Mouse (Mus musculus) T-helper 1 cell (primary cell): ENCODE results near the gene Bcor.

Experiments
- in situ Hi-C: fragments of 300-600 bp; cut with MboI, MseI; formaldehyde crosslinking; loops from one replicate; pipeline ENCODE4 v1.15.1; 2025; ENCODE audit warnings: high pct_unique_total_duplicates

Gene Bcor

DNA sequence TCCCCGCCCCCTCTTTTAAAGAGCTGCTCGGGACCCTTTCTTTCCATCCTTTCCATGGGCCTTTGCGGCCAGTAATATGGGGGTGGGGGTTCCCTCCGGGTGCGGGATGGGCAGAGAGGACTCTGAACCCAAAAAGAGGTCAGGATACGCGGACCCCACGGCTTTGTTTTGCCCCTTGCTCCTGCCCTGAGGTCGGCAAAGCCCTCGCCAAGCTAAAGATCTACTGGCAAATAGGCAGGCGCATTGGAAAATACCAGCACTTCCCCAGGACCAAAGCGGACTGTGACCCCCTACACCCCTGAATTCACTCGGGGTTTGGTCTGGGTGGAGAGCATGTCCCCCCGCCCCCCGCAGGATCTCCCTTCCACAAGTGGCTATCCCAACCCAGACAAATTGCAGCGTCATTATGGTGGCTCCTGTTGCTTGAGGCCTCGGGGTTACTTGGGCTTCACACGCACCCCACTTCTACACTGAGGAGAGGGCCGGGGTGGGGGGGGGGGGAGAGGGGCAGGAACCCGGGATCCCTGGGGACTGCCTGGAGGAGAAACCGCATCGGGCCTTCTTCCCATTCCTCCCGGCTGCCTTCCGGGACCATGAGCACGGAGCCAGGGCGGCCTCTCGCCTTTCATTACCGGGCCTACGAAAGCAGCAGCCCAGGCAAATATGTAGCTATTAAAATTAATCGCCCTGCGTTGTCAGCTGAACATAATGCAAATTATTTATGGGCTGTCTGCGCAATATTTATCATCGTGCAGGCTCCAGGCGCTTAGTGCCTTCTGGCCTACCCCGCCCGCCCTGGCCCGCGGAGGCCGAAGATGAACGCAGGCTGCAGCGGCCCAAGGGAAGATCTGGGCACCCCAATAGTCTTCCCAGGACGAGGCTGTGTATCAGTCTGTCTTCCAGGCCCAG lies 7.9 kb downstream of the Bcor start:
- in situ Hi-C loops = no loop called here

DNA sequence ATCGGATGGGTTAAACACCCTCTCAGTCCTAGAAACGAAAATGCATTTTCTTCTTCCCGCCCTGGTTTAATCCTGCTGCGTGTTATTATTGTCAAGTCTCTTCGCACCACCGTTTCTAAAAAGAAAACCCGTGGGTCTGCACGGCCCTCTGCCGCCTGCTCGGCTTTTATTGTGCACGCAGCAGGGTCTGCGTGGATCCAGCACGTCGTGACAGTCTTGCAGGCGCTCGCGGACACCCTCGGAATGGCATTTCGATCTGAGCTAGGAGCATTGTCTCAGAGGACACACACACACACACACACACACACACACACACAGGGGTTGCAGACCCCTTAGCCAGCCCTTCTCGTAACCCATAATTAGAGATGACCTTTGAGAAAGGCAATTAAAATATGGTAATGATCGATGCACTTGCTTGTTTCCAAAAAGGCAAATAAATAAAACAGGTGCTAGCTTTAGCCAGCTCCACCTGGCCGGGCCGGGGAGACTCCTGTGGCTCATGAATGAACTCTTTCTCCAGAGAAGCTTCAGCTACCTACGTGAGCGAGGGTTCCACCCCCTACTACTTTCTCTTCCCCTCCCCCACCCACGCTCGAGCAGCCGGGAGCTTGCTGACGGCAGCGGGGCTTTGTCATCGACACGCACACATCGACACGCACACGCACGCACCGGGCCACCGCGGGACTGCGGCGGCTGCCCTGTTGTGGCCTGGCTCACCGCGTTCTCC lies 8.7 kb downstream of the Bcor start:
- in situ Hi-C loops = no loop called here

DNA sequence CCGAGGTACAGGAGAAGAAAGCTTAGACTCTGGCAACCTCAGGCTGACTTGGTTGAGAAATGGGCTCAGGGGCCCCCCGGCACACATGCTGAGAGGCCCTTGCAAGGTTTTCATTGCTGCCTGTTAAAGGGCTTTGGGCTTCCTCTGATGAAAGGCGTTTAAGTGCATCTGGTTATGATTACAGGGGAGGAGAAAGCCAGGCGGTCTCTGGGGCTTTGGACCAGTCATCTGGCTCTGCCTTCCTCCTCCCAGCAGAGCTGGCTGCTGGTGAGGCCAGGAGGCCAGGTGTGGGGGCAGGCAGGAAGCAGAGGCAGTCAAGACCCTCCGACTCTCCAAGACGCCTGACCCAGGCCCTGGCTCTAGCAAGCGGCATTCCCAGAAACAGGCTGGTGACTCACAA lies 9.7 kb downstream of the Bcor start:
- in situ Hi-C loops = no loop called here

GRCm38 (mm10) chrX:12146263-12146662 lies 13.9 kb downstream of the Bcor start:
- in situ Hi-C loops = no loop called here

- in situ Hi-C loops = no loop called here
Observed at GRCm38 (mm10) chrX:12142832-12143231, 17.3 kb downstream of the Bcor start.

DNA sequence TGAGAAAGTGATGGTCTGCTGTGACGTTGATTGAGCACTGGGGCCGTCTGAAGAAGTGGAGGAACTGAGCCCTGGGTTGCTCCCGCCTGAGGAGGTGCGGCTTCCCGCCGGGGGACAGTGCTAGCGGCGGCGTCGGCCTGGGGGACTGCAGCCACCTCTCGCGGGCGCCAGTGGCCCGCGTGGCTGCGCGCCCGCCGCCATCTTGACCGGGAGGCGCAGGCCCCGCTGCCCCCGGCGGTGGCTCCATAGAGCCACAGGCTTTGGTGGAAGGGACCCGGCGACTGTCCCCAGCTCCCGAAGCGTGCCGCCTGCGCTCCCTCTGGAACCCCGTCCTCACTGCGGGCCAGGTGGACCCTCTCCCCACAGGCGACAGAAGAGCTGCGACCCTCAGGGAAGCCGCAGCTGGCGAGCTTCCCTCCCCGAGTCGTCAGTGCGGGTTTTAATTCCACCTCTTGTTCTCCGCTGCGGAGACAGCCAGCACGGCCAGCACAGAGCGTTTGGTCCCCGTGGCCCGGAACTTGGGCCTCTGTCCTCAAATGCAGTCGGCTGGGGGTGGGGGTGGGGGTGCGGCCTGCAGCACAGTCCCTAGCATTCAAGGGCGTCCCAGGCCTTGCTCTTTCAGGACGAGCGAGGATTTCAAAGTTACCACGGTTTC lies 19.9 kb downstream of the Bcor start:
- in situ Hi-C loops = no loop called here

- in situ Hi-C loops = loop anchor here (10.0 kb wide), 1 partner anchor 133 kb away; no protein-coding TSS in a partner anchor
Observed at GRCm38 (mm10) chrX:12138266-12138665, 21.9 kb downstream of the Bcor start.

- in situ Hi-C loops = loop anchor here (10.0 kb wide), 1 partner anchor 132 kb away; no protein-coding TSS in a partner anchor
Observed at GRCm38 (mm10) chrX:12137121-12137521, 23.0 kb downstream of the Bcor start.

GRCm38 (mm10) chrX:12136261-12137101 lies 23.7 kb downstream of the Bcor start:
- in situ Hi-C loops = loop anchor here (10.0 kb wide), 1 partner anchor 132 kb away; no protein-coding TSS in a partner anchor

DNA sequence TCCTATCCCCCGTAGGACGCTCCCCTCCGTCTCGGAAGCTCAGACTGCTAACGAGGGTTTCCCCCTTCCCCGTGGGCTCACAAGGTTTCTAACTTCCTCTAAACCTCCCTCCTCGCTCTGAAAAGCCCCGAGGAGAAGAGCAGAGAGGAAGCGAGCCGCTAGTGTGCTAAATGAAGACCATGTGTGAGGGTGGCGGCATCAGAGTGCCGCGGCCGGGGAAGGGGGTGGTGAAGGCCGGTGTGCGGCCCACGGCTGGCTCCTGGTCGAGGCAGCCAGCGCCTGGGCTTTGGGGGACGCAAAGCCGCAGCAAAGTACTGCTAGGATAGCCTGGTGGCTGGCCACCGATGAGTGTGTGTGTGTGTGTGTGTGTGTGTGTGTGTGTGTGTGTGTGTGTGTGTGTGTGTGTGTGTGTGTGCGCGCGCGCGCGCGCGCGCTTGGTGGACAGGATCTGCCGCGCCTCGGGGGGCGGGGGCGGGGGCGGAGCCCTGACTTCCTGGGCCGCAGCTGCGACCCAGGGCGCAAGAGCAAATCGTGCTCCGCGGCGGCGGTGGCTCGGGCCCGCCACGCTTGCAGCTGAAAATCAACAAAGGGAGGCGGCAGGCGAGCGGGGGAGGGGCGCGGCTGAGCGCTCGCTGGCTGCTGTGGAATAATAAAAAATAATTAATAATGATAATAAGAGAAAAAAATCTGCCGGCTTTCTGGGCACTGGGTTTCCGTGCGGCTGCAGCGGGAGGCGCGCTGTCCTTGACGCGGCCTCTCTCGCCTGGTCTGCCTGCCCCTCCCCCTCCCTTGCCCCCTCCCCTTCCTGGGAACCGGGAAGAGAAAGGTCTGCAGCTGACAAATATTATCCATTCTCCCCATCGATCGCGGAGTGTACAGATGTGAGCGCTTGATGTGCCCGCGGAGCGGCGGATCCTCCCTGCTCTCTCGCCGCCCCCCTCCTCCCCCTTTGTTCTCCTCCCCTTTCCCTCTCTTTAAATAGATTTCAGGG lies 24.7 kb downstream of the Bcor start:
- in situ Hi-C loops = loop anchor here (10.0 kb wide), 1 partner anchor 131 kb away; no protein-coding TSS in a partner anchor

DNA sequence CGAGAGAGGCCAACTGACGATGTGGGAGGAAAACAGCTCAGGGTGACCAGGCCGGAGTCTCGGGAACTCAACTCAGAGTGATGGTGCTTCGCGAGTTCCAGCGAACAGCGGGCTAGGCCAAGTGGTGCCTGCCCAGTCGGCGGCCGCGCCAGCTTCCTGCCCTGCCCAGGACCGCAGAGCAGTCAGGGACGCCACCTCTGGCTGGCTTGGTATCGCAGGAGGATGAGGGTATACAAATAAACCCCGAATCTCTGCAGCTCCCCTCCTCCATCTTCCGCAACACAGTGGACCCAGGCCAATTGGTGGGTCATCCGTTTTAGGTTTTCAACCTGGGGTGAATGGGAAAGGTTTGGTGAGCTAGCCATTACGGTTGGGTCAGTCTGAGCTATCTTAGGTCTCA lies 25.6 kb downstream of the Bcor start:
- in situ Hi-C loops = loop anchor here (5.0 to 10.0 kb wide), 2 partner anchors 47 to 130 kb away; no protein-coding TSS in a partner anchor

GRCm38 (mm10) chrX:12133836-12134431 lies 26.2 kb downstream of the Bcor start:
- in situ Hi-C loops = loop anchor here (5.0 to 10.0 kb wide), 2 partner anchors 47 to 129 kb away; no protein-coding TSS in a partner anchor

GRCm38 (mm10) chrX:12133178-12133835 lies 26.8 kb downstream of the Bcor start:
- in situ Hi-C loops = loop anchor here (5.0 to 10.0 kb wide), 2 partner anchors 46 to 129 kb away; no protein-coding TSS in a partner anchor

DNA sequence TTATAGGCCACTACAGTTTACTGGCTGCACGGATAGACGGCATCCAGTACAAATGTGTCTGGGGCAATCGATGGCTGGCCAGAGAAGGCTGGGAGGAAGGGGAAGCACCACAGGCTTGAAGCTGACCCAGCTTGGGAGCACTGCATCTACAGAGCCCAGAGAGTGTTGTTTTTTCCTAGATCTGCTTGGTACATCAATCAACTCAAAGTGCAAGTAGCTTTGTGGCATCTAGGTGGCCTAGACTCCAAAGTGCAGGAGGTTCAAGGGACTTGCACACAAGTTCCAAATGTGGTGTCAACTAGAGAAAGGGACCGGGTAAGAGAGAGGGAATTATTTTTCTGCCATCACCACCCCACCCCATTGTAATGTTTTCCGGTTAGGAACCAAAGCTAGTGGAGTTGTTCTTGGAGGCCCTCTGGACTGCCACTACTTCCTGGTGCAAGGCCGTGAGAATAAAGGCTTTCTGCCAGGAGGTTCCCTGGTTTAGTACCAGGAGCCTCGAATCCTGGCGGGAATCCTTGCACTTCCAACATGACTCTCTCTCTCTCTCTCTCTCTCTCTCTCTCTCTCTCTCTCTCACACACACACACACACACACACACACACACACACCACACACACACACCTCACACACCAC lies 27.5 kb downstream of the Bcor start:
- in situ Hi-C loops = loop anchor here (5.0 to 10.0 kb wide), 2 partner anchors 45 to 128 kb away; no protein-coding TSS in a partner anchor

DNA sequence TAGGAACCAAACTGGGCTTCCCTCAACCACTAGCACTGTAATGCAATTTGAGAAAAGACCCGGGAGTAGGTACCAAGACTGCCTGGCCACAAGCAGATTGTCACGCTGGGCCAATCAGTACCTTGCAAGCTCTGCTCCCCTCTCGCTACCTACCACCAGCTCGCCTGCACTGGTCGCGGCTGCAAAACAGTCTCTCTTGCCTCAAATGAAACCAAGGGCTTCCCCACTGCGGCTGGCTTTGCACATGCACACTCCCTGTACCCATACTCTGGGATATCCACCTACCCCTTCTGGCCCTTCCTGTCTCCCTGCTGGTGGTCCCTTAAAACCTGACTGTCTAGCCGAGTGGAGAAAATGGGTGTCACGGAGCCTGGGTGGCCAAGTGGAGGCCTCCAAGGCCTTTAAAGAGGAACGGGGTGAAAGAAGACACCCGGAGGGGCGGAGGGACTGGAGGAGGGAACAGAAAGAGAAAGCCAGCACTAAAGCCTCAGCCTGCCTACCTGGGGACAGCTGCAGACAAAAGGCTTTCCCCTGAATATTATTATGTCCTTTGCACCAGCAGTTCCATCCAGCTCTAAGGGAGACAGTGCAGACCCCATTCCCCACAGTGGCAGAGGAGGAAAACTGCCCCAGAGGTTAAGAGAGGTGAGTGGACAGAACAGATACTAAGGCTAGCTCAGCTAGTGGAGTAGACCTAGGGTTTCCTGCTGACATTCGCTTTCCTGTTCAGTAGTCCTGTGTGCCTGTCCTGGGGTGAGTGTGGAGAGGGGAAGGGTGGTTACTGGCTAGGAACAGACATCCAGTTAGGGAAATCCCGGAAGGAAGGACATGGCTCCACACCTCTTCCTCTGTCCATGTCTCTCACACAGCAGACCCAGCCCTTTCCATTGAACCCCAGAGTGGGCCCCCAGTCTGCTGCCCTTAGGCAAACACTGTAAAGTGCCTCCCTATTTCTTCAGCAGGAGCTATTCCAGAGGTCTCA lies 30.0 kb downstream of the Bcor start:
- in situ Hi-C loops = loop anchor here (5.0 to 10.0 kb wide), 2 partner anchors 43 to 125 kb away; no protein-coding TSS in a partner anchor

DNA sequence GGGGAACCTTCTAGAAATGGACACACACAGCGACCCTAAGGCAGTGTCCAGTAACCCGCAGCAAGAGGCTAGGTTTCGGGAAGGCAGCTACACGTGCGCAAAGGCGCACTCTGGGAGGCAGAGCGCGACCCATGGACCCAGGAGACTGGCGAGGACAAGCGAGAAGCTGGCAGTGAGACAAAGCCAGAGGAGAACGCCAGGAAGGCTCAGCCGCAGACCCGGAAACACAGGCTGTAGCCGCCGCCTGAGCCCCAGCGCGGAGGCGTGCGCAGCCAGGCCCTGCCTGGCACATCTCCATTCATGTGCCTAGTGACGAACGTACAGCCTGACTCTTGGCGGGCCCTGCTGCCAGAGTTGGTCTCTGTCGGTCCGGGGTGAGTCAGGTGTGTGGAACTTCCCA lies 30.9 kb downstream of the Bcor start:
- in situ Hi-C loops = no loop called here
